Mouse (Mus musculus) lung, adult 2 months (tissue): ENCODE measurements around the gene Fbxo46.

ENCODE experiments used
- CTCF ChIP-seq: fragments of 200-500 bp; IDR thresholded peaks from 2 replicates; pipeline ENCODE4 v1.5.1; 2011; ENCODE audit warnings: mild to moderate bottlenecking, low read length, control low read depth; ENCODE audit not compliant: insufficient read depth
- POLR2A ChIP-seq: fragments of 200-500 bp; IDR thresholded peaks from 2 replicates; pipeline ENCODE4 v1.6.1; 2011; ENCODE audit warnings: low read depth, mild to moderate bottlenecking, control low read depth, low read length, borderline replicate concordance; ENCODE audit errors: extremely low read depth

- no peak for TF ChIP-seq POLR2A
- no peak for TF ChIP-seq CTCF
Measured at GRCm38 (mm10) chr7:19075231-19075630, 44.4 kb upstream of the Fbxo46 start.
